Mouse (Mus musculus): ENCODE measurements around the gene Magi1.

GRCm38 (mm10) chr6:94078934-94079333 lies 204.8 kb downstream of the Magi1 start:
- TF ChIP-seq POLR2A (IDR thresholded peaks at IDR 0.05; ENCODE audit: insufficient read length, low read depth) (no peak), TCF12 (IDR thresholded peaks at IDR 0.05; ENCODE audit: insufficient read depth, poor library complexity, severe bottlenecking) (no peak), USF1 (IDR thresholded peaks at IDR 0.05; ENCODE audit: low read depth) (no peak), MAX (IDR thresholded peaks at IDR 0.05; ENCODE audit: low read depth) (no peak), TCF3 (IDR thresholded peaks at IDR 0.05; ENCODE audit: insufficient read length, low read depth) (no peak), MYOG (IDR thresholded peaks at IDR 0.05; ENCODE audit: control insufficient read depth in 1 of 3, insufficient read depth in 1 of 3, insufficient read length in 2 of 3, low read depth in 2 of 3) (no peak), MYOD1 (IDR thresholded peaks at IDR 0.05; ENCODE audit: control insufficient read depth in 1 of 3, insufficient read length in 2 of 3, low read depth in 2 of 3) (no peak), POLR2AphosphoS2 (IDR thresholded peaks at IDR 0.05; ENCODE audit: insufficient read length, low read depth) (no peak), SRF (IDR thresholded peaks at IDR 0.05; ENCODE audit: control insufficient read depth, insufficient read length, low read depth) (no peak), CEBPB (IDR thresholded peaks at IDR 0.05; ENCODE audit: insufficient read depth, poor library complexity, severe bottlenecking) (no peak), E2F4 (IDR thresholded peaks at IDR 0.05; ENCODE audit: insufficient read depth) (no peak)

Measured in myocyte (in vitro differentiated cells).